Mouse (Mus musculus) embryonic facial prominence, embryonic 15.5 days (tissue): Measurements from ENCODE around the gene Cfap299. TPM values are rescaled to one million over a fixed set of nuclear protein-coding genes. Genes with fewer than 3 reads are reported as not detected.

ENCODE experiments used
- ATAC-seq: fragments of 200-750 bp; cut with Nextera tagmentation; 2 replicates; pipeline ENCODE4 v1.8.0; 2017; ENCODE audit warnings: low read depth, moderate TSS enrichment; ENCODE audit not compliant: insufficient number of reproducible peaks, low FRiP score, low TSS enrichment
- H3K27ac ChIP-seq: fragments of 300-500 bp; sonication (generic); replicated peaks from 2 replicates; pipeline ENCODE4 v1.5.1; 2015; ENCODE audit warnings: mild to moderate bottlenecking, inconsistent platforms
- H3K27me3 ChIP-seq: fragments of 300-500 bp; sonication (generic); 2 replicates; pipeline ENCODE4 v1.6.1; 2015; ENCODE audit warnings: inconsistent platforms
- H3K36me3 ChIP-seq: fragments of 300-500 bp; sonication (generic); 2 replicates; pipeline ENCODE4 v1.6.1; 2015; ENCODE audit warnings: mild to moderate bottlenecking, inconsistent platforms
- H3K4me1 ChIP-seq: fragments of 300-500 bp; sonication (generic); 2 replicates; pipeline ENCODE4 v1.6.1; 2015; ENCODE audit warnings: inconsistent platforms
- H3K4me2 ChIP-seq: fragments of 300-500 bp; sonication (generic); replicated peaks from 2 replicates; pipeline ENCODE4 v1.6.1; 2015; ENCODE audit warnings: mild to moderate bottlenecking, inconsistent platforms
- H3K4me3 ChIP-seq: fragments of 300-500 bp; sonication (generic); replicated peaks from 2 replicates; pipeline ENCODE4 v1.5.1; 2015; ENCODE audit warnings: mild to moderate bottlenecking, inconsistent platforms
- H3K9ac ChIP-seq: fragments of 300-500 bp; sonication (generic); 2 replicates; pipeline ENCODE4 v1.6.1; 2015; ENCODE audit warnings: inconsistent platforms
- H3K9me3 ChIP-seq: fragments of 300-500 bp; sonication (generic); replicated peaks from 2 replicates; pipeline ENCODE4 v1.6.1; 2016; ENCODE audit warnings: inconsistent platforms
- WGBS: fragments of 180-500 bp; shearing (Covaris S2); methylation state at CpG from one replicate; pipeline ENCODE4 v1.1.7; 2015; 5-methylcytosine and 5-hydroxymethylcytosine counted together
- polyA plus RNA-seq: library from polyadenylated mRNA; unstranded; fragments of >200 nt; fragmentation: Nextera tagmentation; extraction: Ambion mirVana; gene quantifications from 2 replicates; pipeline ENCODE4 v1.2.1, GENCODE M21; 2015

The Cfap299 gene
- 3.2 and 7.5 TPM in 2 replicates for polyA plus RNA-seq

DNA sequence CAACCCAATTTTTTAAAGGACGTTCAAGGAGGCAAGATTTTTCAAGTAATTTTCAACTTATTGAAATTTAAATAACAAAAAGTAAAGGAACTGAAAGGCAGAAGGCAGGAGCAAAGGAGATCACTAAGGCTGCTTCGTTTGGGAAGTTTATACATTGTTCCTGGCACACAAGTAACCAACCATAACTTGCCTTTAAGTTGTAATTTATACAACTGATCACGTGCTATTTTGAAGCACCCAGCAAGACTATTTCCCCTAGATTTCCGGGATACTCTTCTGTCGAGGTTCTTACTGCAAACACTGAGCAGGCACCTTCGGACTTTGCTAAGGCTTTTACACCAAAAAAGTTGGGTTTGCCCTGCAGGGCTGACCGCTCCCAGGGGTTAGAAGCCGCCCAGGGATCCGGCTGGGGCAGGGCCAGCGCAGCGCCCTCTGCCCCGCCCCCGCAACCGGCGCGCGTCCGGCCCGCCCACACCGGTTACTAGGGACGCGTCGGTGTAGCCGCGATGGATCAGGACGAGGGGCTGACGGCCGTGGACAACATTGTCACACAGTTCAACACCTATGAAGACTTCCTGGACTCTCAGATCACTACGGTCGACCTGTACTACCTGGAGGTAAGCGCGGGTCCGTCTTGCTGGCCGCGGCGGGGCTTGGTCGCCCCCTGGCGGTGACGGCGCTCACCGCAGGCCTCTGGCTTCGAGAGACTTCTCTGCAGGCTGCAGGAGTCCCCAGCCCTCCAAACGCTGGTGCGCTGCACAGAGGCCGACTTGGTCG, at the start of gene Cfap299:
Gene Cfap299 (plus strand): TSS at position 457 of the 777 bp plus-strand sequence.
- Histone ChIP-seq H3K9ac (0 out of 2 replicates have a peak within 1 kb of the TSS, but pooled peaks have one; percentile 2), H3K9me3 (no peaks in the 10 kb centered on the region), H3K27ac (no peak within 1 kb of the TSS), H3K4me1 (no peaks in the 10 kb centered on the region), H3K4me2 (peak within 1 kb of the TSS; percentile 84), H3K27me3 (peaks cover 6% of the 10 kb centered on the region; the same call in 1 of the 2 replicates), H3K36me3 (no peaks in the 10 kb centered on the region), H3K4me3 (peak within 1 kb of the TSS; percentile 67)
- 1% methylated on average over 46 of the region's 46 CpGs for WGBS
- ATAC-seq = peak; percentile 80

DNA sequence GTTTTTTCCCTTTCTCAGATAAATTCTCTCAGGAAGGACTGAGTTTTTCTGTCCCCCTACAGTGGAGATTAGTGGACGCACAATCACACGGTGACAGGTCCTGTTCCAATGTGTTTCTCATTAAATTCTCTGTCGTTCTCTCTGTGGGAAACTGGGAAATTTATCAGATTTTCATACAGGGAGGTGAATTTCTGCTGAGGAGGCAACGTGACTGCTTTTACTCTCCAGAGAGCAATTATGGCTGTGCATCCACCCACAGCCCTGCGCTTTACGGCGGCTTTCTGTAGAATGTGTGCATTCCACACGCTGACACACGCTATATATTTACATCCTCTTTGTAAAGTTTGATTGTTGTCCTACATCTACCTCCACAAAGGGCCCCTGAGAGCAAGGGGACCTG, 47.1 kb upstream of the Cfap299 start:
- Histone ChIP-seq H3K4me2 (no peak overlapping the region), H3K4me3 (no peak overlapping the region), H3K27me3 (no peaks in the 10 kb centered on the region), H3K4me1 (0 out of 2 replicates have a peak, but pooled peaks cover 9% of the 10 kb centered on the region), H3K9me3 (no peaks in the 10 kb centered on the region), H3K27ac (no peak overlapping the region), H3K9ac (no peak overlapping the region), H3K36me3 (no peaks in the 10 kb centered on the region)
- ATAC-seq = no peak
- WGBS = 33% methylated on average over 9 of the region's 9 CpGs

DNA sequence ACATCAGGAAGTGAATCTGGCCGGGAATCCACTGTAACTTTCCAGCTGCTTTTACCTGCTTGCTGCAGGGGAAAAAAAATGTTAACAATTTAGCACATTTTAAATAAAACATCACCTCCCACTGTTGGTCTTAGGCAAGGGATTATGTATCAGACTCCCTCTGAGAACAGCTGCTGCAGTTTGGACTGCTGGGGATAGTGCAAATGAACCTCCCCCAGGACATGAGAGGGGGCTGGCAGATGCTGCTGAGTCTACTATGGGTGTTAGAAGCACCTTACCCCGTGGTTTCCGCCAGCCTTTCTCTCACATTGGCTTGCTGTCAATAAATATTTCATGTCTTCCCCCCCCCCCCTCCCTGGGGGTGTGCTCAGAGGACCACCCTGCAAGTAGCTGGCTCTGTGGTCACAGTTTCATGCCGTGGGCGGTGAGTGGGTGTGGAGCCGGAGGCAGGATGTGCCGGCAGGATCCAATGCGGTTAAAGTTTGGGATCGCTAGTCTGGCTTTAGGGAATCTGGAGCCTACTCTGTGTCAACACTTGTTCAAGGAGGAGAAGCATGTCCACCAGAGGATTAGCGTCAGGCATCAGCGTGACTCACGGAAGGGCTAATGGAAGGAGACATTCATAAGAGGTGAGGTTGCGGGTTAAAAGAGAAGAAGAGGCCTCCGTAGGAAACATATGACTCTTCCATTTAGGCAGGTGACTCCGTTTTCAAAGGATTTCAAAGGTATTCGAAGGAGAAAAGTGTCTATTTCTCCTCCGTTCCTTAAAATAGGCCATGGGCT, 45.2 kb upstream of the Cfap299 start:
- 24% methylated on average over 17 of the region's 17 CpGs for WGBS
- H3K4me3 ChIP-seq = no peak overlapping the region
- H3K4me2 ChIP-seq = 0 out of 2 replicates have a peak overlapping the region, but pooled peaks have one; percentile 19
- no peak overlapping the region for H3K27ac ChIP-seq
- H3K36me3 ChIP-seq = no peaks in the 10 kb centered on the region
- no peaks in the 10 kb centered on the region for H3K9me3 ChIP-seq
- H3K4me1 ChIP-seq = 0 out of 2 replicates have a peak, but pooled peaks cover 9% of the 10 kb centered on the region
- H3K9ac ChIP-seq = no peak overlapping the region
- H3K27me3 ChIP-seq = no peaks in the 10 kb centered on the region
- ATAC-seq = peak; percentile 43; the same call in 1 of the 2 replicates

DNA sequence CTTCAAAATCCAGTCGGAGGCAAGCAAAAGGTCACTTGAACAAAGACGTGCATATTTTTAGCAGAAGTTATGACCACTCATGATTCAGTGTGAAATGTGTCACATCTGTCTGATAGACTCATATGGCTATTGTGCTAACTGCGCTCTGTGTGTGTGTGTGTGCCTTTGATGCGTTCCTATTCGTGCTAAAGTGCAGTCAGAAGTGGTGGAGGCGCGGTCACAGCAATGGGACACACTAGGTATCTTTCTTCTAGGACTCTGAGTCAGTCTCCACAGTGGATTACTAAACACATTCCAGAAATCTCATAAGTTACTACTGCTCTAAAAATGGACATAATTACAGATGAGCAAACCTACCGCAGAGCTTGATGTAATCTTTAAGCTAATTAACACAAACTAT, 38.5 kb upstream of the Cfap299 start:
- ATAC-seq = no peak
- Histone ChIP-seq H3K27ac (no peak overlapping the region), H3K36me3 (no peaks in the 10 kb centered on the region), H3K9ac (no peak overlapping the region), H3K4me1 (peaks cover 9% of the 10 kb centered on the region; the same call in 1 of the 2 replicates), H3K27me3 (peaks cover 34% of the 10 kb centered on the region), H3K4me2 (no peak overlapping the region), H3K4me3 (no peak overlapping the region), H3K9me3 (no peaks in the 10 kb centered on the region)
- 71% methylated on average over 8 of the region's 8 CpGs for WGBS

DNA sequence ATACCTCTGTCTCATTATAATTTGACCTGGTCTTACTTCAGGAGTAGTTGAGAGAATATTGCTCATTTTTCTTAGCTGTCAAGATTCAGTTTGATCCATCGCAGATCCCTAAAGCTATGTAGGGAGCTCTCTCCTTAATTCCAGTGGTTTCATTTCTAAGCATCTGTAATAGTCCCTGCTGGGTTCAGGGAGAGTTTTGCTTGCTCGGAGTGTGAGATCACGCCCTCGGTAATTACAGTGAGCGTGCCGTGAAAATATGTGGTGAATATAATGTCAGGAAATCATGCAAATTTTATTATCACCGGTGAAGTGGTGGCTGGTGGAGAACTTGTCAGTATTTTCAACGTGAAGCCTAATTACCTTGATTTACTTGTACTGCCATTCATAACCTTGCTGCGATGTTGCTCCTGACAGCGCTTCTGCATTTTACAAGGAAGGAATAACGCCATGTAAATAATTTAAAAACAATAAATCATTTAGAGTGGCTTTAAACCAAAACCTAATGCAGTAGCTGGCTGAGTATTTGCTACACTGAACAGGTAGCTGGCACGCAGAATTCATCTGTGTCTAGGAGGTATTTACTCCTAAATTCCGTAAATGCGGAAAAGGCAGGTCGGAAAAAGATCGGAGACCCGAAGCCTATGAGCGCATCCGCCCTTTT, 36.6 kb upstream of the Cfap299 start:
- no peak overlapping the region for H3K9ac ChIP-seq

DNA sequence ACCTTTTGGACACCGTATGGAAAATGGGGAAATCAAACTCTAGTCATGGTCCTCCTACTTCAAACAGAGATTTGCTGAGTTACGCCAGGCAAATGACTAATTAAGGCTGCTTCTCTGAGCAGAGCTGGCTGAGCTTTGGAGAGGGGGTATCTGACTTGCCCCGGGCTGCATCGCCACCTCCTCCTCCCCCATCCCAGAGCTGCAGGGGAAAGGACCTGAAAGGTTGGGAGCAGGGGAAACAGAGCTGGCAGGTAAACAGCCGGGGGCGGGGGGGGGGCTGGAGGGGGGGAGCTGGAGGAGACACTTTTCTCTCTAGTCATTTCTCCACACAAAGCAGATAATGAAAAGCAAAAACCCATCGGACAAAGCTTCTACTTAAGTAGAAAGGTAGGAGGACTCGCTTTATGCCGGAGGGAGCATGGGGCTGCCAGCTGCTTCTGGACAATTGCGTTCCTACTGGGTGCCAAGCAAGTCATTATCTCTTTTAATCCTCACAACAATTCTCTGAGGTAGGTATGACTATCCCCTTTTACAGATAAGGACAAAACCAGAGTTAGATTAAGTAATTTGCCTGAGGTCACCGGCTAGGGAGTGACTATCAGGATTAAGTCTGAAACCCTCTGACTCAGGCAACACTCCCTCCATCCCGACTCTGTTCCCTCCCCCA, 35.9 kb upstream of the Cfap299 start:
- no peaks in the 10 kb centered on the region for H3K9me3 ChIP-seq
- ATAC-seq = no peak
- H3K27ac ChIP-seq = no peak overlapping the region
- H3K4me1 ChIP-seq = peaks cover 9% of the 10 kb centered on the region; the same call in 1 of the 2 replicates
- peak overlapping the region; percentile 35 for H3K4me2 ChIP-seq
- 2% methylated on average over 12 of the region's 12 CpGs for WGBS
- no peaks in the 10 kb centered on the region for H3K36me3 ChIP-seq
- peaks cover 34% of the 10 kb centered on the region for H3K27me3 ChIP-seq
- H3K9ac ChIP-seq = no peak overlapping the region
- H3K4me3 ChIP-seq = peak overlapping the region; percentile 11

More for the DNA sequence above, 36.6 kb upstream of the Cfap299 start:
- Histone ChIP-seq H3K27ac (no peak overlapping the region), H3K4me3 (peak overlapping the region; percentile 11), H3K4me2 (peak overlapping the region; percentile 35), H3K4me1 (peaks cover 9% of the 10 kb centered on the region; the same call in 1 of the 2 replicates), H3K27me3 (peaks cover 34% of the 10 kb centered on the region), H3K36me3 (no peaks in the 10 kb centered on the region), H3K9me3 (no peaks in the 10 kb centered on the region)
- no peak for ATAC-seq
- 1% methylated on average over 19 of the region's 19 CpGs for WGBS

DNA sequence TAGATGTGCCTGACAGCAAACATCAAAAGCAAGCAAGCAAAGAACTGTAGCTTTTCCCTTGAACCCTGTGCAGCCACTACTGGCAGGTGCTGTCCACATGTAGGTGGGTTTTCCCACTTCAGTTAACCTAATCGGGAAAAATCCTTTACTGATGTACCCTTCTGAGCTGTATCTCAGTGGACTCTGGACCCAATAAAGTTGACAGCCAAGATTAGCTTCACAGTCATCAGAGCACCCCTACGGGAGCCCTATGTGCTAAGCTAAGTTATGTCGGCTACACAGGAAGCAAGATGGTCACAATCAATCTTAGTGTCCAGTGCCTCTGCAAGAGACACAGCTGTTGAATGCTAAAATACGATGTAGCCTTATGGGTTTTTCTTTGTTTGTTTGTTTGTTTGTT, 29.0 kb upstream of the Cfap299 start:
- no peaks in the 10 kb centered on the region for H3K27me3 ChIP-seq
- H3K9me3 ChIP-seq = no peaks in the 10 kb centered on the region
- no peak for ATAC-seq
- no peak overlapping the region for H3K9ac ChIP-seq
- H3K4me1 ChIP-seq = no peaks in the 10 kb centered on the region
- WGBS = 84% methylated on average over 4 of the region's 4 CpGs
- no peaks in the 10 kb centered on the region for H3K36me3 ChIP-seq
- no peak overlapping the region for H3K4me2 ChIP-seq
- H3K4me3 ChIP-seq = no peak overlapping the region
- no peak overlapping the region for H3K27ac ChIP-seq

DNA sequence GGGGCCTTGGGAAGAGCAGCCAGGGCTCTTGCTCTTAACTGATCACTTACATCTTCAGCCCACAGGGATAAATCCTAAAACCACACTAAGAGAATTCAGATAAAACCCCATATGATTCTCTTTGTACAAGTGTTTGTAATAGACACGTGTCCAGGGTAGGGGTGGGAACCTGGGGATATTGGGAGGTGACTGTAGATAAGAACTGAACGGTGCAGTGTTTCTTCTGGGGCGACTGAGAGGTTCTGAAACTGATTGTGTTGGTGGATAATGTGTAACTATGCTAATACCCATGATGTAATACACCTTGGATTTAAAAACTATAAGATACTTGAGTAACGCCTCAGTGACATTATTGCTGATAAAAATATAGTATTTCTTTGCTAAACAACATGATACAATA, 23.4 kb upstream of the Cfap299 start:
- H3K27me3 ChIP-seq = no peaks in the 10 kb centered on the region
- H3K9ac ChIP-seq = no peak overlapping the region
- no peak for ATAC-seq
- no peak overlapping the region for H3K27ac ChIP-seq
- no peak overlapping the region for H3K4me2 ChIP-seq
- H3K4me3 ChIP-seq = no peak overlapping the region
- no peaks in the 10 kb centered on the region for H3K4me1 ChIP-seq
- H3K36me3 ChIP-seq = no peaks in the 10 kb centered on the region
- no peaks in the 10 kb centered on the region for H3K9me3 ChIP-seq
- 75% methylated on average over 4 of the region's 4 CpGs for WGBS

DNA sequence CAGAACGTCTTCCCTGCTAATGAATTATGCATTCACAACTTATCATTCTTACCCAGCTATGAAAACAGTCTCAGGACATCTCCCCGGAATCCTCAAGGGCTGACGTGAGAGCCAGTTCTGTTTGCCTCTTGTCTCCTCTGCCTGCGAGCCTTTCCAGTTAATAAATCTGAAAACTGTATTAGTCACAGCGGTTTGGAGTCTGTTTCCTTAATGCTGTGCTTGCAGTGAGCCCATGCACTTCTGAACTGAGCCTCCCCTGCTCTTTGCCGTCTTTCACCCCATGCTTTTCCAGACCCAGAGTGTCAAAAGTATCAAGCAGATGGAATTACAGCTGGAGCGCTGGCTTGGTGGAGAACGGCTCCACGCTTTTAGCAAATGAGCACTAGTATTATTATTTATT, 22.6 kb upstream of the Cfap299 start:
- H3K9me3 ChIP-seq = no peaks in the 10 kb centered on the region
- no peaks in the 10 kb centered on the region for H3K27me3 ChIP-seq
- 38% methylated on average over 9 of the region's 9 CpGs for WGBS
- H3K36me3 ChIP-seq = no peaks in the 10 kb centered on the region
- H3K4me1 ChIP-seq = no peaks in the 10 kb centered on the region
- H3K9ac ChIP-seq = no peak overlapping the region
- no peak overlapping the region for H3K27ac ChIP-seq
- no peak overlapping the region for H3K4me2 ChIP-seq
- H3K4me3 ChIP-seq = no peak overlapping the region
- no peak for ATAC-seq

DNA sequence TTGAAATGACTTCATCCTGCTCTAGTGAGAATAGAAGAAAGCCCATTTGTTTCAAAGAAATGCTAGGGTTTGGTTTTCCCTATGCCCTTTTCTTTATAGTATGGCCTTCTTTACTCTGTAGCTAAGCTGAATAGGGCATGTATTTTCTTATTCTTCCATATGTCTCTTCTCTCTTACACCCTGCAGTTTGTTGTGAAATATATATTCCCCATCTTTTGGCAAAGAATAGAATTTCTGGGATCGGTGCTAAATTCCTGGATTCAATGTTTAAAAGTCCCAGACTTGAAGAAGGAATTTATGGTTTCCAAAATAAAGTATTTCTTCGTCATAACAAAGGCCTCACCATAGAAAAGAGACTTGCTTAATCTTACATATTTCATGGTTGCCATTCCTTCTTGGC, 2.5 kb upstream of the Cfap299 start:
- Histone ChIP-seq H3K9me3 (no peaks in the 10 kb centered on the region), H3K27ac (no peak overlapping the region), H3K9ac (no peak overlapping the region), H3K4me2 (no peak overlapping the region), H3K4me3 (no peak overlapping the region), H3K4me1 (no peaks in the 10 kb centered on the region), H3K36me3 (no peaks in the 10 kb centered on the region), H3K27me3 (peaks cover 6% of the 10 kb centered on the region; the same call in 1 of the 2 replicates)
- no peak for ATAC-seq
- WGBS = 65% methylated on average over 2 of the region's 2 CpGs
